26 mouse cellular contexts compared by ENCODE assay signal in the genomic region with DNA sequence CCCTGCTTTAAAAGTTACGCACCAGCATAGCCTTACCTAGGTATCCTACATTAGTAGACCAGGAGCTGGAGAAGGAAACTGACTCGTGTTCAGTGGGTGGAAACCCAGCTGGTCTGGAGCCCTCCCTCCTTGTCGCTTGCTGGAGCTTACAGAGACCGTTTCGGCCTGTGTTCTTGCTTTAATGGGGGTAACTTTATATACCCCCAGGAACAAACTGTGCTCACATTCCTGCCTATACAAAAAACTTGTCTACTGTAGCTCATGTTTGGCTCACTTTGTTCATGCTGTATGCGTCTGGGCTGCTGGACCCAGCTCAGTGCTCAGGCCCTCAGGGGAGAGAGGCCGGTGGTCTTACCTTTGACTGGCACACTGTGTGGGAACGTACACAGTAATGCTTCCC.
DNase-seq lines count a peak whose midpoint lies in the region; ATAC-seq lines count a peak whose summit lies in the region.
"Had no signal": no experiment of that assay in that cellular context is flagged by ENCODE, and none has a peak within 500 bp of the region (broad histone marks: within the 10 kb centered on the region; RNA-seq: fewer than 3 reads in every experiment).

No protein-coding gene starts in this region.

- H3K9me3 ChIP-seq in heart, embryonic 16.5 days (replicated peaks; ENCODE audit: control insufficient read depth, low read length): no peaks in the 10 kb centered on the region
- H3K9me3 ChIP-seq in kidney, embryonic 16.5 days (ENCODE audit: low read length): no peaks in the 10 kb centered on the region
- H3K9me3 ChIP-seq in embryonic facial prominence, embryonic 13.5 days: no peaks in the 10 kb centered on the region
- H3K9me3 ChIP-seq in limb, embryonic 12.5 days: no peaks in the 10 kb centered on the region
- H3K9me3 ChIP-seq: forebrain, embryonic 13.5 days; heart, embryonic 13.5 days; hindbrain, embryonic 10.5 days; midbrain, embryonic 10.5 days; neural tube, embryonic 15.5 days; stomach, embryonic 15.5 days had no signal

- no peak overlapping the region for H3K27ac ChIP-seq in heart, embryonic 16.5 days (ENCODE audit: low read length)
- peak overlapping the region; percentile 62; the same call in 1 of the 2 replicates for H3K27ac ChIP-seq in kidney, embryonic 16.5 days (ENCODE audit: low read length)
- 0 out of 2 replicates have a peak overlapping the region, but pooled peaks have one; percentile 33 for H3K27ac ChIP-seq in embryonic facial prominence, embryonic 13.5 days
- peak overlapping the region; percentile 66 for H3K27ac ChIP-seq in limb, embryonic 12.5 days
- H3K27ac ChIP-seq: forebrain, embryonic 13.5 days; heart, embryonic 13.5 days; hindbrain, embryonic 10.5 days; macrophage; midbrain, embryonic 10.5 days; neural tube, embryonic 15.5 days; stomach, embryonic 15.5 days had no signal

- intact Hi-C loops in heart, postnatal 14 days (cut with DNase I): no loop called here

- peaks cover 20% of the 10 kb centered on the region for H3K4me1 ChIP-seq in heart, embryonic 16.5 days (ENCODE audit: control insufficient read depth, insufficient read depth, low read length)
- H3K4me1 ChIP-seq in kidney, embryonic 16.5 days (ENCODE audit: insufficient read depth, low read length): peaks cover 12% of the 10 kb centered on the region; the same call in 1 of the 2 replicates
- H3K4me1 ChIP-seq in embryonic facial prominence, embryonic 13.5 days: peaks cover 13% of the 10 kb centered on the region
- peaks cover 5% of the 10 kb centered on the region; the same call in 1 of the 2 replicates for H3K4me1 ChIP-seq in limb, embryonic 12.5 days (replicated peaks)
- H3K4me1 ChIP-seq: forebrain, embryonic 13.5 days; hindbrain, embryonic 10.5 days; midbrain, embryonic 10.5 days; neural tube, embryonic 15.5 days; stomach, embryonic 15.5 days had no signal

- ATAC-seq in heart, embryonic 16.5 days (replicated peaks; ENCODE audit: extremely low read depth, insufficient read depth, low FRiP score): 0 out of 2 replicates have a peak, but pooled peaks have one; percentile 34
- peak; percentile 82 for ATAC-seq in kidney, embryonic 16.5 days (ENCODE audit: low FRiP score, low TSS enrichment)
- peak; percentile 80 for ATAC-seq in embryonic facial prominence, embryonic 13.5 days (ENCODE audit: insufficient number of reproducible peaks, insufficient read depth, low FRiP score, low TSS enrichment, low read depth)
- peak; percentile 87 for ATAC-seq in limb, embryonic 12.5 days (ENCODE audit: insufficient number of reproducible peaks, insufficient read depth, low FRiP score, low TSS enrichment, low read depth)
- ATAC-seq: forebrain, embryonic 13.5 days; hindbrain, embryonic 16.5 days; Patski had no signal

- no peak overlapping the region for H3K9ac ChIP-seq in heart, embryonic 16.5 days (ENCODE audit: low read length)
- H3K9ac ChIP-seq in kidney, embryonic 16.5 days (replicated peaks; ENCODE audit: low read length): no peak overlapping the region
- no peak overlapping the region for H3K9ac ChIP-seq in embryonic facial prominence, embryonic 13.5 days
- H3K9ac ChIP-seq in limb, embryonic 12.5 days (replicated peaks): no peak overlapping the region
- H3K9ac ChIP-seq: forebrain, embryonic 13.5 days; heart, embryonic 13.5 days; neural tube, embryonic 15.5 days; stomach, embryonic 15.5 days had no signal

- H3K36me3 ChIP-seq in heart, embryonic 16.5 days (ENCODE audit: control insufficient read depth, insufficient read depth): peaks cover 12% of the 10 kb centered on the region
- H3K36me3 ChIP-seq in kidney, embryonic 16.5 days (ENCODE audit: insufficient read depth, low read length): no peaks in the 10 kb centered on the region
- H3K36me3 ChIP-seq in embryonic facial prominence, embryonic 13.5 days: no peaks in the 10 kb centered on the region
- H3K36me3 ChIP-seq in limb, embryonic 12.5 days: no peaks in the 10 kb centered on the region
- H3K36me3 ChIP-seq: G1E; hindbrain, embryonic 10.5 days; midbrain, embryonic 10.5 days; neural tube, embryonic 15.5 days; stomach, embryonic 15.5 days had no signal

- no peak for DNase-seq in heart, postnatal 14 days
- DNase-seq in kidney, postnatal 10 days: no peak
- no peak for DNase-seq in urinary bladder, postnatal 25 days (ENCODE audit: low spot score)
- DNase-seq: adrenal gland, postnatal 36 days; B cell, adult 2 months; cerebellum, adult 9-10 months; gastrocnemius, postnatal 10 days; right cerebral cortex, adult 18-20 months; right cerebral cortex, postnatal 4 days; thymus, adult 18-20 months; thymus, postnatal 36 days had no signal

- no peaks in the 10 kb centered on the region for H3K27me3 ChIP-seq in heart, embryonic 16.5 days (ENCODE audit: control insufficient read depth, insufficient read depth, low read length)
- H3K27me3 ChIP-seq in kidney, embryonic 16.5 days (ENCODE audit: insufficient read depth, low read length): no peaks in the 10 kb centered on the region
- H3K27me3 ChIP-seq in embryonic facial prominence, embryonic 13.5 days: no peaks in the 10 kb centered on the region
- no peaks in the 10 kb centered on the region for H3K27me3 ChIP-seq in limb, embryonic 12.5 days
- H3K27me3 ChIP-seq: CH12.LX; forebrain, embryonic 13.5 days; heart, embryonic 13.5 days; neural tube, embryonic 15.5 days; Patski; stomach, embryonic 15.5 days had no signal

- no peak overlapping the region for H3K4me3 ChIP-seq in heart, embryonic 16.5 days (ENCODE audit: low read length)
- no peak overlapping the region for H3K4me3 ChIP-seq in kidney, embryonic 16.5 days (ENCODE audit: low read length)
- no peak overlapping the region for H3K4me3 ChIP-seq in embryonic facial prominence, embryonic 13.5 days
- H3K4me3 ChIP-seq in limb, embryonic 12.5 days (replicated peaks): no peak overlapping the region
- H3K4me3 ChIP-seq: forebrain, embryonic 13.5 days; heart, embryonic 13.5 days; hindbrain, embryonic 10.5 days; midbrain, embryonic 10.5 days; neural tube, embryonic 15.5 days; stomach, embryonic 15.5 days had no signal

- H3K4me2 ChIP-seq in heart, embryonic 16.5 days (ENCODE audit: low read depth, low read length): no peak overlapping the region
- H3K4me2 ChIP-seq in kidney, embryonic 16.5 days (replicated peaks; ENCODE audit: low read depth, low read length): no peak overlapping the region
- H3K4me2 ChIP-seq in embryonic facial prominence, embryonic 13.5 days: no peak overlapping the region
- H3K4me2 ChIP-seq in limb, embryonic 12.5 days: no peak overlapping the region
- H3K4me2 ChIP-seq: forebrain, embryonic 13.5 days; heart, embryonic 13.5 days; neural tube, embryonic 15.5 days; stomach, embryonic 15.5 days had no signal

- 76% methylated on average over 8 of the region's 8 CpGs for WGBS in heart, embryonic 16.5 days
- WGBS in kidney, embryonic 16.5 days: 45% methylated on average over 8 of the region's 8 CpGs
- WGBS in embryonic facial prominence, embryonic 13.5 days: 36% methylated on average over 8 of the region's 8 CpGs
- 49% methylated on average over 8 of the region's 8 CpGs for WGBS in limb, embryonic 12.5 days

Comparison
In these comparisons a context has a peak if more than half of its experiments do, and no peak if none do; other contexts are left out.
1. ATAC-seq: peak in every context shown above with its lines; median percentile 87 in limb, embryonic 12.5 days; 82 in kidney, embryonic 16.5 days; 80 in embryonic facial prominence, embryonic 13.5 days; 34 in heart, embryonic 16.5 days.